Mouse (Mus musculus) brain, adult 10 weeks (tissue): ENCODE results near the gene Chst15. TPM values are rescaled to one million over a fixed set of nuclear protein-coding genes. Genes with fewer than 3 reads are reported as not detected.

ENCODE experiments used
- polyA plus RNA-seq: library from polyadenylated mRNA; stranded (reverse); fragments of 350-450 nt; fragmentation: Illumina TruSeq; extraction: RNeasy Lipid Tissue Mini Kit (QIAGEN cat#74804); gene quantifications from one replicate; pipeline ENCODE4 v1.2.3, GENCODE M21; 2015; ENCODE audit warnings: low read depth, low replicate concordance

The Chst15 gene
- polyA plus RNA-seq, result 18.8 TPM

DNA sequence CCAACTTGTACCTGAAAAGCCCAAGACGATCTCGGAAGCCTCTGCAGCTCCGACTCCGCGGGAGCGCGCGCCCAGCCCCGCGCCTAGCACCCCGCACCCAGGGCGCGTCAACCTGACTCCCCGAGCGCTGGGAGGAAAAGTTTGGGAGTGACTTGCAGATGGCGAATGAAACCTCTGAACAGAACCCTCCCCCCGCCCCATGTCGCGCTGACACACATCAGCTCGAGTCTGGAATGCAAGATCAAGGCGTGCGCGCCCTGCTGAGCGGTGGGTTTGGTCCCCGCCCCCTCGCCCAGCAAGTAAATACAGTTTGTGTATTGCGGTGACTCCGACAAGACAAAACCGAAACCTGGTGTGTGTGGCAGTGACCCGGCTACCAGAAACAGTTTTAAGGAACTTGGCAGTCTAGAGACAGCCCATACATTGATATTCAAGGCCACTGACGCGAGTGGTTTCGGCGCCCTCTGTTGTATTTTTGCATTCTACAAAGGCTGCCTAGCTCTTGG, at the start of gene Chst15:
Gene Chst15 (minus strand): TSS at position 193 of the 506 bp plus-strand sequence.

Other genes with a start within 250 kb of the Chst15 start
- gene Cpxm2, start 162.5 kb downstream of the Chst15 start, polyA plus RNA-seq, result 2.6 TPM